31 mouse cellular contexts compared by ENCODE assay signal in genomic region chr1:174035841-174036240, GRCm38 (mm10). TPM values are rescaled to one million over a fixed set of nuclear protein-coding genes. Genes with fewer than 3 reads are reported as not detected.
"Had no signal": no experiment of that assay in that cellular context is flagged by ENCODE, and none has a peak within 500 bp of the region (broad histone marks: within the 10 kb centered on the region; RNA-seq: fewer than 3 reads in every experiment).

No protein-coding gene starts in this region.

- H3K4me1 ChIP-seq: kidney, embryonic 15.5 days; midbrain, embryonic 12.5 days; neural tube, embryonic 13.5 days had no signal

- H3K27me3 ChIP-seq: kidney, embryonic 15.5 days; midbrain, embryonic 12.5 days; neural tube, embryonic 13.5 days had no signal

- H3K9ac ChIP-seq: kidney, embryonic 15.5 days; liver, embryonic 14.5 days; liver, postnatal 0 days; lung, embryonic 14.5 days; midbrain, embryonic 12.5 days; neural tube, embryonic 13.5 days had no signal

- DNase-seq: kidney, adult 8-10 months; kidney, postnatal 10 days; kidney, postnatal 36 days; layer of hippocampus, postnatal 36 days; liver, postnatal 0 days; lung, embryonic 14.5 days; right cerebral cortex, postnatal 25 days; spleen, adult 18-20 months; thymus, adult 18-20 months; thymus, postnatal 36 days had no signal

- H3K4me3 ChIP-seq: kidney, embryonic 15.5 days; left cerebral cortex, adult 2 months; midbrain, embryonic 12.5 days; myocyte; neural tube, embryonic 13.5 days had no signal

- H3K4me2 ChIP-seq: kidney, embryonic 15.5 days; liver, embryonic 11.5 days; lung, embryonic 14.5 days; midbrain, embryonic 12.5 days; neural tube, embryonic 13.5 days had no signal

- H3K9me3 ChIP-seq: kidney, embryonic 15.5 days; midbrain, embryonic 12.5 days; neural tube, embryonic 13.5 days had no signal

- H3K27ac ChIP-seq: kidney, embryonic 15.5 days; left cerebral cortex, adult 2 months; liver, embryonic 14.5 days; macrophage; midbrain, embryonic 12.5 days; neural tube, embryonic 13.5 days had no signal

- H3K36me3 ChIP-seq: kidney, embryonic 15.5 days; midbrain, embryonic 12.5 days; neural tube, embryonic 13.5 days had no signal

- ATAC-seq: liver, postnatal 0 days; lung, postnatal 0 days had no signal

RNA-seq across cellular contexts. Expression of gene Ifi205, which starts 4.2 kb away (rescaled TPM):
- total RNA-seq: layer of hippocampus, adult 8-10 months; layer of hippocampus, postnatal 36 days; left cerebral cortex, adult 2 months; left cerebral cortex, postnatal 10 days; left cerebral cortex, postnatal 36 days had no signal
- polyA plus RNA-seq: kidney, embryonic 15.5 days; limb, embryonic 11.5 days; neural tube, embryonic 13.5 days had no signal

RNA-seq across cellular contexts. Expression of gene Olfr433, which starts 4.7 kb away (rescaled TPM):
- total RNA-seq: layer of hippocampus, adult 8-10 months; layer of hippocampus, postnatal 10 days; layer of hippocampus, postnatal 36 days; left cerebral cortex, adult 2 months; left cerebral cortex, postnatal 10 days; left cerebral cortex, postnatal 36 days; monocyte, adult 5-6 weeks had no signal
- polyA plus RNA-seq: kidney, embryonic 15.5 days; limb, embryonic 11.5 days; limb, embryonic 14.5 days; lung, embryonic 14.5 days; lung, postnatal 0 days; midbrain, embryonic 12.5 days; myocyte; neural tube, embryonic 13.5 days; testis, adult 2 months had no signal

RNA-seq across cellular contexts. Expression of gene Olfr432, which starts 13.2 kb away (rescaled TPM):
- total RNA-seq: layer of hippocampus, adult 8-10 months; layer of hippocampus, postnatal 10 days; layer of hippocampus, postnatal 36 days; left cerebral cortex, adult 2 months; left cerebral cortex, postnatal 10 days; left cerebral cortex, postnatal 36 days; neutrophil, adult 5-6 weeks had no signal
- polyA plus RNA-seq: kidney, embryonic 15.5 days; limb, embryonic 11.5 days; limb, embryonic 14.5 days; liver, embryonic 11.5 days; liver, embryonic 14.5 days; liver, postnatal 0 days; lung, embryonic 14.5 days; lung, postnatal 0 days; macrophage; midbrain, embryonic 12.5 days; myocyte; neural tube, embryonic 13.5 days; stomach, embryonic 16.5 days; testis, adult 2 months; urinary bladder, adult 2 months had no signal

RNA-seq across cellular contexts. Expression of gene Olfr430, which starts 30.6 kb away (rescaled TPM):
- total RNA-seq: layer of hippocampus, adult 8-10 months; layer of hippocampus, postnatal 10 days; layer of hippocampus, postnatal 36 days; left cerebral cortex, adult 2 months; left cerebral cortex, postnatal 10 days; left cerebral cortex, postnatal 36 days; megakaryocyte, adult 5-6 weeks; monocyte, adult 5-6 weeks; neutrophil, adult 5-6 weeks had no signal
- polyA plus RNA-seq: kidney, embryonic 15.5 days; limb, embryonic 11.5 days; limb, embryonic 14.5 days; liver, embryonic 11.5 days; liver, embryonic 14.5 days; liver, postnatal 0 days; lung, embryonic 14.5 days; lung, postnatal 0 days; macrophage; midbrain, embryonic 12.5 days; myocyte; neural tube, embryonic 13.5 days; stomach, embryonic 16.5 days; testis, adult 2 months; urinary bladder, adult 2 months had no signal

RNA-seq across cellular contexts. Expression of gene Olfr429, which starts 48.3 kb away (rescaled TPM):
- total RNA-seq: layer of hippocampus, adult 8-10 months; layer of hippocampus, postnatal 10 days; layer of hippocampus, postnatal 36 days; left cerebral cortex, adult 2 months; left cerebral cortex, postnatal 10 days; left cerebral cortex, postnatal 36 days; megakaryocyte, adult 5-6 weeks; monocyte, adult 5-6 weeks; neutrophil, adult 5-6 weeks had no signal
- polyA plus RNA-seq: kidney, embryonic 15.5 days; limb, embryonic 11.5 days; limb, embryonic 14.5 days; liver, embryonic 11.5 days; liver, embryonic 14.5 days; liver, postnatal 0 days; lung, embryonic 14.5 days; lung, postnatal 0 days; macrophage; midbrain, embryonic 12.5 days; myocyte; neural tube, embryonic 13.5 days; stomach, embryonic 16.5 days; testis, adult 2 months; urinary bladder, adult 2 months had no signal
